Comparison of ENCODE assay signal across 8 mouse cellular contexts in genomic region chr5:139484185-139484814, GRCm38 (mm10). TPM values are rescaled to one million over a fixed set of nuclear protein-coding genes. Genes with fewer than 3 reads are reported as not detected.
DNase-seq lines count a peak whose midpoint lies in the region; ATAC-seq lines count a peak whose summit lies in the region.

Gene Zfand2a (minus strand): TSS chr5:139484549.

- H3K27ac ChIP-seq in forebrain, embryonic 14.5 days (ENCODE audit: low read depth, low read length): peak within 1 kb of the TSS; percentile 74
- H3K27ac ChIP-seq in neural tube, embryonic 15.5 days (replicated peaks): peak within 1 kb of the TSS; percentile 87

- peak within 1 kb of the TSS; percentile 89 for H3K4me3 ChIP-seq in forebrain, embryonic 14.5 days (ENCODE audit: low read depth, low read length)
- H3K4me3 ChIP-seq in neural tube, embryonic 15.5 days (replicated peaks): peak within 1 kb of the TSS; percentile 97

- peak; percentile 100 for DNase-seq in ES-CJ7 (ENCODE audit: low read depth, low spot score)
- peak; percentile 99 for DNase-seq in cerebellum, adult 11 months
- peak; percentile 99 for DNase-seq in forebrain, embryonic 14.5 days (ENCODE audit: low spot score)
- DNase-seq in heart, postnatal 14 days: peak; percentile 98 to 99
- peak; percentile 100 for DNase-seq in layer of hippocampus, adult 11-12 months (ENCODE audit: low spot score)
- peak; percentile 99 for DNase-seq in lung, adult 18-20 months
- peak; percentile 99 for DNase-seq in testis, postnatal 14 days (ENCODE audit: low spot score)

- intact Hi-C loops in heart, postnatal 14 days (cut with DNase I): no loop called here

- H3K9me3 ChIP-seq in forebrain, embryonic 14.5 days (replicated peaks; ENCODE audit: control insufficient read depth, low read length): no peaks in the 10 kb centered on the region; the same call in 1 of the 2 replicates
- H3K9me3 ChIP-seq in neural tube, embryonic 15.5 days (replicated peaks): no peaks in the 10 kb centered on the region

- peak within 1 kb of the TSS; percentile 92 for H3K4me2 ChIP-seq in forebrain, embryonic 14.5 days (ENCODE audit: low read length)
- peak within 1 kb of the TSS; percentile 86 for H3K4me2 ChIP-seq in neural tube, embryonic 15.5 days

- H3K36me3 ChIP-seq in forebrain, embryonic 14.5 days (ENCODE audit: control insufficient read depth, insufficient read depth, low read length): peaks cover 28% of the 10 kb centered on the region
- H3K36me3 ChIP-seq in neural tube, embryonic 15.5 days: peaks cover 28% of the 10 kb centered on the region

- peaks cover 12% of the 10 kb centered on the region for H3K4me1 ChIP-seq in forebrain, embryonic 14.5 days (ENCODE audit: control insufficient read depth, insufficient read depth, low read length)
- H3K4me1 ChIP-seq in neural tube, embryonic 15.5 days: peaks cover 17% of the 10 kb centered on the region

- H3K27me3 ChIP-seq in forebrain, embryonic 14.5 days (replicated peaks; ENCODE audit: control insufficient read depth, insufficient read depth, low read length): no peaks in the 10 kb centered on the region
- H3K27me3 ChIP-seq in neural tube, embryonic 15.5 days (replicated peaks): no peaks in the 10 kb centered on the region

- 1% methylated on average over 42 of the region's 42 CpGs for WGBS in forebrain, embryonic 14.5 days
- 1% methylated on average over 41 of the region's 42 CpGs for WGBS in neural tube, embryonic 15.5 days

- ATAC-seq in forebrain, embryonic 14.5 days: peak; percentile 98
- ATAC-seq in neural tube, embryonic 15.5 days (ENCODE audit: low FRiP score): peak; percentile 97

- peak within 1 kb of the TSS; percentile 80 for H3K9ac ChIP-seq in forebrain, embryonic 14.5 days (ENCODE audit: low read length)
- H3K9ac ChIP-seq in neural tube, embryonic 15.5 days (replicated peaks): peak within 1 kb of the TSS; percentile 85

RNA-seq across cellular contexts. Expression of gene Zfand2a, which starts in this region (rescaled TPM):
- polyA plus RNA-seq in forebrain, embryonic 14.5 days (2014; fragmentation: Nextera tagmentation; extraction: Ambion mirVana): 10.1 and 10.7 TPM in 2 replicates
- total RNA-seq in heart, postnatal 14 days (2021): 10 to 100 TPM; 16.4 to 16.5 TPM
- 22.9 and 23.2 TPM in 2 replicates for polyA plus RNA-seq in neural tube, embryonic 15.5 days (2015; fragmentation: Nextera tagmentation; extraction: Ambion mirVana)

Comparison
In these comparisons a context has a peak if more than half of its experiments do, and no peak if none do; other contexts are left out.
1. Peak in every context shown above with its lines: DNase-seq, ATAC-seq, H3K4me3 ChIP-seq and H3K27ac ChIP-seq.